Mouse (Mus musculus) embryonic facial prominence, embryonic 15.5 days (tissue): Measurements from ENCODE around the gene Pdzd9. TPM values are rescaled to one million over a fixed set of nuclear protein-coding genes. Genes with fewer than 3 reads are reported as not detected.
"Not testable (repeated sequence)": the region's sequence is repeated elsewhere in the genome, so short reads cannot be mapped to it uniquely, and the experiment has no call there.

Source experiments
- ATAC-seq: fragments of 200-750 bp; cut with Nextera tagmentation; 2 replicates; pipeline ENCODE4 v1.8.0; 2017; ENCODE audit warnings: low read depth, moderate TSS enrichment; ENCODE audit not compliant: insufficient number of reproducible peaks, low FRiP score, low TSS enrichment
- H3K27ac ChIP-seq: fragments of 300-500 bp; sonication (generic); replicated peaks from 2 replicates; pipeline ENCODE4 v1.5.1; 2015; ENCODE audit warnings: mild to moderate bottlenecking, inconsistent platforms
- H3K27me3 ChIP-seq: fragments of 300-500 bp; sonication (generic); 2 replicates; pipeline ENCODE4 v1.6.1; 2015; ENCODE audit warnings: inconsistent platforms
- H3K36me3 ChIP-seq: fragments of 300-500 bp; sonication (generic); 2 replicates; pipeline ENCODE4 v1.6.1; 2015; ENCODE audit warnings: mild to moderate bottlenecking, inconsistent platforms
- H3K4me1 ChIP-seq: fragments of 300-500 bp; sonication (generic); 2 replicates; pipeline ENCODE4 v1.6.1; 2015; ENCODE audit warnings: inconsistent platforms
- H3K4me2 ChIP-seq: fragments of 300-500 bp; sonication (generic); replicated peaks from 2 replicates; pipeline ENCODE4 v1.6.1; 2015; ENCODE audit warnings: mild to moderate bottlenecking, inconsistent platforms
- H3K4me3 ChIP-seq: fragments of 300-500 bp; sonication (generic); replicated peaks from 2 replicates; pipeline ENCODE4 v1.5.1; 2015; ENCODE audit warnings: mild to moderate bottlenecking, inconsistent platforms
- H3K9ac ChIP-seq: fragments of 300-500 bp; sonication (generic); 2 replicates; pipeline ENCODE4 v1.6.1; 2015; ENCODE audit warnings: inconsistent platforms
- H3K9me3 ChIP-seq: fragments of 300-500 bp; sonication (generic); replicated peaks from 2 replicates; pipeline ENCODE4 v1.6.1; 2016; ENCODE audit warnings: inconsistent platforms
- WGBS: fragments of 180-500 bp; shearing (Covaris S2); methylation state at CpG from one replicate; pipeline ENCODE4 v1.1.7; 2015; 5-methylcytosine and 5-hydroxymethylcytosine counted together
- polyA plus RNA-seq: library from polyadenylated mRNA; unstranded; fragments of >200 nt; fragmentation: Nextera tagmentation; extraction: Ambion mirVana; gene quantifications from 2 replicates; pipeline ENCODE4 v1.2.1, GENCODE M21; 2015

Pdzd9 gene
- polyA plus RNA-seq: 0.24 and 0.28 TPM in 2 replicates

DNA sequence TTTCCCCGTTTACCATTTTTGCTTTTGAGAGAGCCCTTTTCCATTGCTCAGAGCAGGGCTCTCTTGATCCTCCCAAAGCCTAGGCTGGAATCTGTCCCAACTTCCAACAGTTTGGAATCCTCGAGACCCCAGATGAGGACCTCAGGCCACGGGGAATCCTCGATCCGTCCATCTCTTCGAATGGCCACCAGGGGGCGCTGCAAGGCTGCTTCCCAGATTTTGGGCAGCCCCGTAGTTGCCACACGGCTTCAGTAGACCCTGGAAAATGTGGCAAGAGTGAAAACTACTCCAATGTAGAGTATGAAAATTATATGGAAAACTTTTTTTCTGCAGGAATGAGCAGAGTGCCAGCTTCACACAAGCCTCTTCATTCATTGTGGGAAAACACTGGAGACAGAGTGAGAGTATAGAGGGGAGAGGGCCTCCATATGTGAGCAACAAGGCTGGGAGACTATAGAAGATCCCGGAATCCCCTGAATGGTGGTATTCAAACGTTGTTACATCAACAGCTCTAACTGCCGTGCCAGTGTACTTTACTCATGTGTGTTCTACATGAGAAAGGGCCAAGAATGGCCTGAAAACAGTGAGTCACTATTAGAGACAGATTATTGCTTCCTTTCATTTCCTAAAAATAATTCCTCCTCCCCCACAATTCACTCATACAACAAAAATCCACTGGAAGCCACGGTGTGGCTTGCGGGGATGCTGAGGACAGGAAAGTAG lies at the start of gene Pdzd9:
Pdzd9 (minus strand) TSS at position 191 of the 723 bp plus-strand sequence.
- Histone ChIP-seq H3K4me2 (peak within 1 kb of the TSS; percentile 22; the same call in 1 of the 2 replicates), H3K36me3 (no peaks in the 10 kb centered on the region), H3K4me3 (no peak within 1 kb of the TSS), H3K9me3 (no peaks in the 10 kb centered on the region), H3K27me3 (no peaks in the 10 kb centered on the region), H3K9ac (no peak within 1 kb of the TSS), H3K27ac (no peak within 1 kb of the TSS), H3K4me1 (no peaks in the 10 kb centered on the region)
- ATAC-seq: no peak
- 19% methylated on average over 14 of the region's 14 CpGs for WGBS

GRCm38 (mm10) chr7:120717261-120717660 lies 47.1 kb upstream of the Pdzd9 start:
- Histone ChIP-seq H3K4me3 (no peak overlapping the region), H3K9ac (no peak overlapping the region), H3K27me3 (no peaks in the 10 kb centered on the region), H3K36me3 (no peaks in the 10 kb centered on the region), H3K4me2 (no peak overlapping the region), H3K4me1 (no peaks in the 10 kb centered on the region), H3K9me3 (no peaks in the 10 kb centered on the region), H3K27ac (no peak overlapping the region)
- 27% methylated on average over 2 of the region's 2 CpGs for WGBS
- no peak for ATAC-seq

- not testable (repeated sequence) for H3K27me3 ChIP-seq, H3K36me3 ChIP-seq, ATAC-seq, H3K9ac ChIP-seq, H3K9me3 ChIP-seq, H3K4me3 ChIP-seq, H3K4me1 ChIP-seq, H3K27ac ChIP-seq, H3K4me2 ChIP-seq
- 91% methylated on average over 11 of the region's 11 CpGs for WGBS
Measured at GRCm38 (mm10) chr7:120713951-120714350, 43.8 kb upstream of the Pdzd9 start.

- Histone ChIP-seq H3K4me2 (no peak overlapping the region), H3K4me1 (no peaks in the 10 kb centered on the region), H3K36me3 (no peaks in the 10 kb centered on the region), H3K4me3 (no peak overlapping the region), H3K9ac (no peak overlapping the region), H3K27ac (no peak overlapping the region), H3K27me3 (no peaks in the 10 kb centered on the region), H3K9me3 (no peaks in the 10 kb centered on the region)
- 88% methylated on average over 2 of the region's 2 CpGs for WGBS
- ATAC-seq: no peak
Measured at GRCm38 (mm10) chr7:120713225-120713624, 43.1 kb upstream of the Pdzd9 start.

DNA sequence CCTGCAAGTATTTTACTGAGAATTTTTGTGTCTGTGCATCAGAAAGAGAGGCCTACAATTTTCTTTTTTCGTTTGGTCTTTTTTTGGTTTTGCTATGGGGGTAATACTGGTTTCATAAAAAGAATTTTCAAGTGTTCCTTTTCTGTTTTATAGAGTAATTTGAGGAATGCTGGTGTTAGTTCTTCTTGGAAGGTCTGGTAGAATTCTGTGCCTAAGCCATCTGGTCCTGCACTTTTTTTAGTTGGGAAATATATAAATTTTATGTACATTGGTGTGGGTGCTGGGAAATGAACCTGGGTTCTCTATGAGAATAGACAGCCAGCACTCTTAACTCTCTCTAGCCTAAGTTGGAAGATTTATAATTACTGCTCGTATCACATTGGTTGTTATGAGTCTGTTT lies 41.9 kb upstream of the Pdzd9 start:
- Histone ChIP-seq H3K4me2 (no peak overlapping the region), H3K27ac (no peak overlapping the region), H3K9me3 (no peaks in the 10 kb centered on the region), H3K27me3 (no peaks in the 10 kb centered on the region), H3K4me1 (no peaks in the 10 kb centered on the region), H3K36me3 (no peaks in the 10 kb centered on the region), H3K9ac (no peak overlapping the region), H3K4me3 (no peak overlapping the region)
- 93% methylated on average over 2 of the region's 2 CpGs for WGBS
- no peak for ATAC-seq

DNA sequence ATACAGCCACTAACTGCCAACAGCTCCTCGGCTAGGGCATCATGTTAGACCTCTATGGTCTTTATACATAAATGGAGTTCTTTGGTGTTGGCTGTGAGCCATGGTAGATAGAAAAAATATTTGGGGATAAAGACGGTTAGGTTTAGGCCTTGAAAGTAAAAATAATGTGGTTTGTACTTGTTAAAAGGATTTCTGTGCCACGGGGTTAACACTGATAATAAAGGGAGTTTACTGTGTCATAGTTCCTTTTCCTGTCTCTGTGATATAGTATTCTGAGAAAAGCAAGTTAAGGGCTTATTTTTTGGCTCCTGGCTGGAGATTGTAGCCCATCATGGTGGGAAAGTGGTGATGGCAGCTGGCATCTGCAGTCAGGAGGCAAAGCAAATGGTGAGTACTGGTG lies 33.7 kb upstream of the Pdzd9 start:
- Histone ChIP-seq H3K27ac (no peak overlapping the region), H3K36me3 (no peaks in the 10 kb centered on the region), H3K4me3 (no peak overlapping the region), H3K9me3 (no peaks in the 10 kb centered on the region), H3K4me1 (no peaks in the 10 kb centered on the region), H3K4me2 (no peak overlapping the region), H3K27me3 (no peaks in the 10 kb centered on the region), H3K9ac (no peak overlapping the region)
- WGBS: 63% methylated on average over 3 of the region's 3 CpGs
- ATAC-seq: no peak

DNA sequence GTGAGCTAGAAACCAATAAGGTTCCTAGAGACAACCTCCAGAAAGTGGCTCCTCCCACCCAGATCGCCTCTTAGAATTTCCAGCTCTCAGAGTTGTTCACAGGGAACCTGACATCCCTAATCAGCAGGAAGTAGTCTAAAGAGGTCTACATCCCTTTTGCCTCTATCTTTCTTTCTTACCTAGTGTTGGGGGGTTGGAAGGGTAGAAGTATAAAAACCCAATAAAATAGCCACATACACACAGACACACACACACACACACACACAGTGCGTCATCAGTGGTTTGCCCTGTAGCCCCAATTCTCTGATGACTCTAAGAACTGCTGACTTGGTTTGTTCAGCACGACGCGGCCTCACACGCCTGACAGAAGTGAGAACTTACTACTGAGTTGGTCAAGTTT lies 29.4 kb upstream of the Pdzd9 start:
- WGBS: 91% methylated on average over 6 of the region's 6 CpGs
- Histone ChIP-seq H3K4me1 (no peaks in the 10 kb centered on the region), H3K4me2 (no peak overlapping the region), H3K9me3 (no peaks in the 10 kb centered on the region), H3K27ac (no peak overlapping the region), H3K27me3 (no peaks in the 10 kb centered on the region), H3K36me3 (peaks cover 3% of the 10 kb centered on the region; the same call in 1 of the 2 replicates), H3K4me3 (no peak overlapping the region), H3K9ac (no peak overlapping the region)
- ATAC-seq: no peak

DNA sequence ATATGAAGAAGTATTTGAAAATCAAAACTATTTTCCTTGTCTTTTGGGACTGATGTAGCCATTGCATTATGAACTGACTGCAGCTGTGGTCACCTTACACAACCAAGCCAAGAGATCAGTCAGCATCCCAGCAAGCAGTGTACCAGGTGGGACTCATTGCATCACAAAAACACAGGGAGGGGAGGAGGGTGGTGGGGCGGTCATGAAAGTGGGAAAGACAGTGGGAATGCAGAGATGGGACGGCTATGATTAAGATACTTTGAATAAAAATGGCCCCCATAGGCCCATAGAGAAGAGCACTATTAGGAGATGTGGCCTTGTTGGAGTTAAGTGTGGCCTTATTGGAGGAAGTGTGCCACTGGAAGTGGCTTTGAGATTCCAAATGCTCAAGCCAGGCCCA lies 26.2 kb upstream of the Pdzd9 start:
- H3K9ac ChIP-seq: no peak overlapping the region
- no peak for ATAC-seq
- 94% methylated on average over 2 of the region's 2 CpGs for WGBS
- peaks cover 6% of the 10 kb centered on the region for H3K36me3 ChIP-seq
- no peaks in the 10 kb centered on the region for H3K27me3 ChIP-seq
- H3K4me3 ChIP-seq: no peak overlapping the region
- no peak overlapping the region for H3K4me2 ChIP-seq
- H3K4me1 ChIP-seq: no peaks in the 10 kb centered on the region
- no peak overlapping the region for H3K27ac ChIP-seq
- no peaks in the 10 kb centered on the region for H3K9me3 ChIP-seq

GRCm38 (mm10) chr7:120695641-120696040 lies 25.5 kb upstream of the Pdzd9 start:
- 86% methylated on average over 1 of the region's 1 CpGs for WGBS

DNA sequence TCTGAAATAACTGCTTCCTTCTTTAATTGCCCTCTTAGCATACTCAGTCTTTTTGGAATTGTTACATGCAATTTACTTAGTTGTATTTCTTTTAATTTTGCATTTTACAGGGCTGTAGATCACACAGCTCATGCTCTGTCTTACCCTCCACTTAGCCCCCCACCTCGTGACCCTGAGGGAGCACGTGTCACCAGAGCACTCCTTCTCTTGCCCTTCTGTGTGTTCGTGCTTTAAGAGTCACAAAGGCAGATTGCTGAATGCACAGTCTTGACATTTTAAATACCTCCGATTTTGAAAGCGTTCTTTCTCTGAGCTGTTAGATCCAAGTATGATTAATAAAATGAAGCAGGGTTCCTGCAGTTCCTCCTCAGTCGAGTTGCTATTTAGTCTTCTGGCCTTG lies 25.1 kb upstream of the Pdzd9 start:
- H3K9ac ChIP-seq: no peak overlapping the region
- no peaks in the 10 kb centered on the region for H3K9me3 ChIP-seq
- H3K36me3 ChIP-seq: peaks cover 7% of the 10 kb centered on the region
- WGBS: 42% methylated on average over 6 of the region's 6 CpGs
- H3K27me3 ChIP-seq: no peaks in the 10 kb centered on the region
- no peak overlapping the region for H3K4me3 ChIP-seq
- H3K4me1 ChIP-seq: no peaks in the 10 kb centered on the region
- ATAC-seq: no peak
- H3K27ac ChIP-seq: no peak overlapping the region
- H3K4me2 ChIP-seq: no peak overlapping the region

More at GRCm38 (mm10) chr7:120695641-120696040, 25.5 kb upstream of the Pdzd9 start:
- Histone ChIP-seq H3K27ac (no peak overlapping the region), H3K9ac (no peak overlapping the region), H3K4me1 (no peaks in the 10 kb centered on the region), H3K27me3 (no peaks in the 10 kb centered on the region), H3K4me3 (no peak overlapping the region), H3K9me3 (no peaks in the 10 kb centered on the region), H3K4me2 (no peak overlapping the region), H3K36me3 (peaks cover 7% of the 10 kb centered on the region)
- ATAC-seq: no peak

DNA sequence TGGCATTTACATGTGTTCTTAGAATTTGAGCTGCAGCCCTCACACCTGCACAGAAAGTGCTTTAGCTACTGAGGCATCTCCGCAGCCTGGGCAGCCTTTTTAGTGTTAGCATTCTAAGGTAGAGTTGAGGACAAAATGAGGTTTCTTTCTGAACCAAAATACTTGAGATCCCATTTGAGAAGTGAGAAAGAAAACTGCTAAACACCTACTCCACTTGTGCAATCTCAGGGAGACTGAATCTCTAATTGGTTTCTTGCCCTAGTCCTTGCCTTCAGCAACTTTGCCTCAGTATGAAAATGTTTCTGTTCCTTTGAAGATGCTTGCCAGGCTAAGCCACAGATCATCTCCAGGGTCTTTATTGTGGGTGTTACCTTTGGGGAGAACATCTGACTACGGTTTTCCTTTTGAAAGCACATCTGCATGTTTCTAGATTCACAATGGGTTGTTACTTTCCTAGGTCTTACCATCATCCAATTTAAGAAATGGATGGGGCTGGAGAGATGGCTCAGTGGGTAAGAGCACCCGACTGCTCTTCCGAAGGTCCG lies 23.8 kb upstream of the Pdzd9 start:
- Histone ChIP-seq H3K9me3 (no peaks in the 10 kb centered on the region), H3K4me1 (no peaks in the 10 kb centered on the region), H3K36me3 (peaks cover 7% of the 10 kb centered on the region), H3K27me3 (no peaks in the 10 kb centered on the region), H3K9ac (no peak overlapping the region), H3K27ac (no peak overlapping the region), H3K4me2 (no peak overlapping the region), H3K4me3 (no peak overlapping the region)
- 91% methylated on average over 5 of the region's 5 CpGs for WGBS
- ATAC-seq: no peak

GRCm38 (mm10) chr7:120690634-120691033 lies 20.5 kb upstream of the Pdzd9 start:
- H3K4me3 ChIP-seq: no peak overlapping the region
- H3K36me3 ChIP-seq: peaks cover 4% of the 10 kb centered on the region; the same call in 1 of the 2 replicates
- H3K4me2 ChIP-seq: no peak overlapping the region
- H3K9ac ChIP-seq: no peak overlapping the region
- H3K27me3 ChIP-seq: no peaks in the 10 kb centered on the region
- ATAC-seq: no peak
- no peaks in the 10 kb centered on the region for H3K9me3 ChIP-seq
- WGBS: 74% methylated on average over 4 of the region's 4 CpGs
- H3K27ac ChIP-seq: no peak overlapping the region
- H3K4me1 ChIP-seq: peaks cover 2% of the 10 kb centered on the region; the same call in 1 of the 2 replicates
